Mouse (Mus musculus) MEL (cell line): ENCODE results near the gene Tmem234.
"Not testable (repeated sequence)": the region's sequence is repeated elsewhere in the genome, so short reads cannot be mapped to it uniquely, and the experiment has no call there.

Experiments used
- CTCF ChIP-seq, 3 experiments: IDR thresholded peaks in 2 of 3; conservative IDR thresholded peaks in 1 of 3; 2 replicates each; pipeline ENCODE4 v1.5.1; 2011 to 2012; ENCODE audit warnings: low read length in 3 of 3, low read depth in 2 of 3, mild to moderate bottlenecking in 2 of 3, improper control_type of control experiment in 1 of 3, inconsistent platforms in 1 of 3, mixed read lengths in 1 of 3, moderate library complexity in 1 of 3; ENCODE audit not compliant: control insufficient read depth in 1 of 3, insufficient read depth in 1 of 3, poor library complexity in 1 of 3, severe bottlenecking in 1 of 3
- JUND ChIP-seq: IDR thresholded peaks from 2 replicates; pipeline ENCODE4 v1.6.1; 2011; ENCODE audit warnings: low read depth, mild to moderate bottlenecking, improper control_type of control experiment, low read length
- MAFK ChIP-seq: IDR thresholded peaks from 2 replicates; pipeline ENCODE4 v1.6.1; 2011; ENCODE audit warnings: low read depth, mild to moderate bottlenecking, low read length, improper control_type of control experiment, borderline replicate concordance
- MXI1 ChIP-seq: IDR thresholded peaks from 2 replicates; pipeline ENCODE4 v1.6.1; 2011; ENCODE audit warnings: mild to moderate bottlenecking, low read depth, low read length, improper control_type of control experiment
- POLR2A ChIP-seq, 2 experiments: IDR thresholded peaks; 2 replicates each; pipeline ENCODE4 v1.6.1; 2011 to 2012; ENCODE audit warnings: low read length in 2 of 2, mild to moderate bottlenecking in 2 of 2, control low read depth in 1 of 2, improper control_type of control experiment in 1 of 2, low read depth in 1 of 2, moderate library complexity in 1 of 2; ENCODE audit not compliant: control insufficient read depth in 1 of 2, insufficient read depth in 1 of 2, poor library complexity in 1 of 2
- POLR2AphosphoS2 ChIP-seq: IDR thresholded peaks from 2 replicates; pipeline ENCODE4 v1.6.1; 2011; ENCODE audit warnings: low read length, improper control_type of control experiment
- RAD21 ChIP-seq: IDR thresholded peaks from 2 replicates; pipeline ENCODE4 v1.6.1; 2011; ENCODE audit warnings: mild to moderate bottlenecking, low read depth, low read length, improper control_type of control experiment
- RCOR1 ChIP-seq: IDR thresholded peaks from 2 replicates; pipeline ENCODE4 v1.6.1; 2012; ENCODE audit warnings: low read depth, mild to moderate bottlenecking, inconsistent platforms, low read length, improper control_type of control experiment
- SIN3A ChIP-seq: IDR thresholded peaks from 2 replicates; pipeline ENCODE4 v1.6.1; 2012; ENCODE audit warnings: low read length, improper control_type of control experiment, inconsistent platforms
- UBTF ChIP-seq: IDR thresholded peaks from 2 replicates; pipeline ENCODE4 v1.6.1; 2012; ENCODE audit warnings: low read depth, mild to moderate bottlenecking, inconsistent platforms, low read length, improper control_type of control experiment, moderate library complexity, borderline replicate concordance; ENCODE audit not compliant: insufficient read depth
- ZMIZ1 ChIP-seq: IDR thresholded peaks from 2 replicates; pipeline ENCODE4 v1.6.1; 2012; ENCODE audit warnings: low read depth, mild to moderate bottlenecking, inconsistent platforms, low read length, improper control_type of control experiment, moderate library complexity

DNA sequence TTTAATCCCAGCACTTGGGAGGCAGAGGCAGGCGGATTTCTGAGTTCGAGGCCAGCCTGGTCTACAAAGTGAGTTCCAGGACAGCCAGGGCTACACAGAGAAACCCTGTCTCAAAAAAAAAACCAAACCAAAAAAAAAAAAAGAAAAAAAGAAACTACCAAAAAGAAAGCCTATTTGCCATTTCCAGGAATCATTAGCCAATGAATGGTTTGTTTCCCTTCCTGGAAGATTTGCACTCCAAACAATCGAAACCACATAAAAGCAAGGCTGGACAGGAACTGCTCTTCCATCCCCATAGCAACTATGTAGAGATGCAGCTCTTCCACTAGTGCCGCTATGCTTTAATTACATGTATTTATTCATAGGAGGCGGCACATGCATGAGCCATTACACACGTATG, 46.0 kb upstream of the Tmem234 start:
- TF ChIP-seq RAD21; ZMIZ1; MXI1; POLR2AphosphoS2; POLR2A (IDR thresholded peaks at IDR 0.05; ENCODE audit: control insufficient read depth in 1 of 2, insufficient read depth in 1 of 2, low read depth in 1 of 2, low read length in 2 of 2, poor library complexity in 1 of 2); CTCF (IDR thresholded peaks at IDR 0.05 in 2 of 3, conservative IDR thresholded peaks at IDR 0.05 in 1 of 3; ENCODE audit: control insufficient read depth in 1 of 3, insufficient read depth in 1 of 3, low read depth in 2 of 3, low read length in 3 of 3, poor library complexity in 1 of 3, severe bottlenecking in 1 of 3); RCOR1; MAFK; JUND; UBTF; SIN3A: not testable (repeated sequence)
